Mouse (Mus musculus) inflammation-experienced regulatory T-cells, adult 6 months (primary cell): ENCODE measurements at regions not wholly inside any gene's neighbourhood (a gene's known extent, or its start where the extent isn't known, plus 50 kb on each side); places are given as distances from the start of the nearest gene placed in this dataset.
A peak's percentile ranks its signal among the peaks of the same experiment; 100 is the strongest.

Experiments used
- ATAC-seq: one replicate; pipeline ENCODE4 v1.8.0; 2017

DNA sequence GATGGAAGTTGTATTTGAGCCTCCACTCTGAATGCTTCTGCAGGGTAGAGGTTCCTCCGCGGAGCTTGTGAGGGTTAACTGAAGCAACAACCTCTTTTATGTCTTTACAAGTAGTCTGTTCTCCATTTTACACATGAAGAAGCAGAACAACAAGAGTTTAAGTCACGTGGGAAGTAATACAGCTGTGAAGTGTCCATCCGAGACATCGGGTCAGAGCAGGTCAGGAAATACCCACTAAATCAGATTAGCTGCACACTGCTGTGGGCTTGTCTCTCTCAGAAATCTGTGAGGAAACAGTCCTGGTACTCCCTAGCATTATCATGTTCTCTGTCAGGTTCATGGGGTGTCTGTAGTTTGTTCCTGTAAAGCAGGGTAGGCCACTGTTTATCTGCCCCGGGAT lies 262.1 kb downstream of the Cog6 start:
- ATAC-seq, result no peak

DNA sequence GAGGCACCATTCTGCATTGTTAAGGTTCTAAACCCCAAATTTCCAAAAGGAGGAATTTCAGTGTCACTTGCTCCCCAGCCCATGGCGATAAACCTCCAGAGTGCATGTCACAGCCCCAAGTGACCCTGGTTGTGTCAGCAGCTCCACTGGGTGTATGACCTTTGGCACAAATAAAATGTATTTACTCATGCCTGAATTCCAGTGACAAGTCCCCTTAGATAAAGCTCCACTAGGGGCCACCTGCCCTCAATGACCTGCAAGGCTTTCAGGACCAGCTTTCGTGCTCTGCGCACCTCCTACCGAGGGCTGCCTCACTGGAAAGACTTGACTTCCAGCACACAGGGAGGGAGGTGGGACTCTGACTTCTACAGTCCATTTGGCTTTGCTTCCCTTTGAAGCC lies 262.6 kb downstream of the Cog6 start:
- ATAC-seq, result no peak

- no peak for ATAC-seq
These were observed 270.1 kb downstream of the Cog6 start for GRCm38 (mm10) chr3:52746917-52747316.

DNA sequence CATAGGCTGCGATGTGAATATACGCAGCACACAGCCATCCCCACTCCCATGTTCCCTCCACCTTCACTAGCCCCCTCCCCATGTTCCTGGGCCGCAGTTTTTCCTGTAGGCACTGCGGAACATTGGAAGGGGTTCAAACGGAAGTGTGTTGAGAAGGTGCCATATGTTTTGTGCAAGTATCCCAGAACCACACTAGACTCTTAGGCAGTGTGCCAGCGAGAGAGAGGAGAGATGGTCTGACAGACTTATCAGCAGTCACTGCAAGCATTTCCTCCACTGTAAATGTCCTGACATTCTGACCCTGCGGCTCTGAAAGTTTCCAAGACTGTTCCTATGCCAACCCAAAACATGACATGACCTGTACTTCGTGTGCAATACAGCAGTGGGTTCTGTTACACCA lies 272.7 kb downstream of the Cog6 start:
- ATAC-seq, result no peak

DNA sequence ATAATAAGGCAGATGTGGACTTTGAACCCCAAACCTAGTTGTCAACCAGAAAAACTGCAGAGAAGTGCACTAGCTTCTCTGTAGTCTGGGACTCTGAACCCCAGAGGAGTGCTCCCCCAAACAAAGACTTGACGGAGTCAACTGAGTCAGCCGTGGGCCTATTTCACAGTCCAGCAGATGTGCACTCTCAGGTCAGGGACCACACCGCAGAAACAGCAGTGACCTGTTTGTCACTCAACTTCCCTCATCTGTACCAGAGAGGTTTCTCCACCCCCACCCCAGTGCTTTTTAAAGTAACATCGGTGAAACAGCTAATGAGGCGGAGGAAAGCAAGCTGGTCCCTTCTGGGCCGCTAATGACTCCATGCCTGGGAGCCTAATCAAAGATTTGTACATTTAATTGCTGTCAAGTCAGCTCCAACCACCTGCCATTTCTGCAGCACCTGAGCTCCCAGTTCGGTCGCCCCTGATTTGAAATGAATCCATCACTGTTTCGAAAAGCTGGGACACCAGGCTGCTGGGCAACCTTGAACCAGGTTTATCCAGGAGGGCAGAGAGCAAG lies 276.5 kb downstream of the Cog6 start:
- no peak for ATAC-seq

DNA sequence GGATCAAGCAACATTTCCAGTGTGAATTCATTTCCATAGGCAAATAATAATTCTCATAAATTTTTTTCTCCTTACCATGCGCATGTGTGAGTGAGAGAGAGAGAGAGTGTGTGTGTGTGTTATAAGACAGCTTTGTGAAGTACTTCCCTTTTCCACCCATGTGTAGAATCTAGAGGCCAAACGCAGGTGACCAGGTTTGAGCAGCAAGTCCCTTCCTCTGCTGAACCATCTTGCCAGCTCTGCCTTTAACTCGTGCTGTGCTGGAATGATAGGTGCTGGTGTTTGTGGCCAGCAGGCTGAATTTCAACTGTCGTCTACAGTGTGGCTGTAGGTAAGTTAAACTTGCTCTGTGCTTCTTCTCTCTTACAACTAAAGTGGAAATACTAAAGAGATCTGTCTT lies 277.5 kb downstream of the Cog6 start:
- no peak for ATAC-seq

DNA sequence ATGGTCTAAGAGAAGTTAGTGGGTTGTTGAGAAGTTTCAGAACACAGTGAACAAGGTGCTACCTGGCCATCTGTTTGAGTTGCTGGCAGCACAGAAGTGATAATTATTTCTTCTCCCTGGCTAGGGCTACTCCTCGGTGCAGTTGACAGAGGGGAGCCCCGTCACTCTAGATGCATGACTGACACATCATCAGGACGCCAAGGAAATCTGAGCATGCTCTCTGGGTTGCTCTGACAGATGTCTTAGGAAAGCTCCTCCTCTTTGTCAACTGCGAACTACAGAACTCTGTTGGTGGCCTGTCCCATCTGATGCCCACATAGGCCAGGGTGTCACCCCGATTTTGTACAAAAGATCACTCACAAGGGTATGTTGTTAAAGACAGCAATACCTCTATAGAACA lies 278.7 kb downstream of the Cog6 start:
- ATAC-seq, result no peak

DNA sequence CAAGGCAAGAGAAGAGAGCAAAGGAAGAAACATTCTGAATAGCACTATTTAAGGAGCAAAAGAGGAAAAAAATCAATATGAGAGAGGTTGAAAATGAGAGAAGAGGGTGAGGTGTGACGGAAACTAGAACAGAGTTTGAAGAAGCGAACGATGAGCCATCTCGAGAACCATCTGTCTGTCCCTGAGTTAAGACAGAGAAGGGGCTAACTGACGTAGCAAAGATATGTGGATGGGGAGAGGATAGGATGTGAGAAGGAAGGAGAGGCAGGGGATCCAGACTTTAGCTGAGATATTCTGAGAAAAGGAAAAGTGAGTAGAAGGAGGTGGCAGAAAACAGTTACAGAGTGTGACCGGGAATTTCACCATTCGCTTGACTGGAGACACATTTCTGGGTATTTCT lies 281.1 kb downstream of the Cog6 start:
- ATAC-seq, result no peak

DNA sequence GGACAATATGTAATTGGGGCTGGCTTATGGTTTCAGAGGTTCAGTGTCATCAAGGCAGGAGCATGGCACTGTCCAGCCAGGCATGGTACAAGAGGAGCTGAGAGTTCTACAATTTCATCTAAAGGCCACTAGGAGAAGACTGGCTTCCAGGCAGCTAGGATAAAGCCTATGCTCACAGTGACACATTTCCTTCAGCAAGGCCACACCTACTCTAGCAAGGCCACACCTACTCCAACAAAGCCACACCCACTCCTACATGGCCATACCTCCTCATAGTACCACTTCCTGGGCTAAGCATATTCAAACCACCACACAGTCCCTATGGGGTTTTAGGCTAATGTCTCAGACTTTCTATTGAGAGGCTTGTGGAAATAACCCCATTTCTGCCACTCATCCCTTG lies 285.1 kb downstream of the Cog6 start:
- ATAC-seq, result peak; percentile 25

DNA sequence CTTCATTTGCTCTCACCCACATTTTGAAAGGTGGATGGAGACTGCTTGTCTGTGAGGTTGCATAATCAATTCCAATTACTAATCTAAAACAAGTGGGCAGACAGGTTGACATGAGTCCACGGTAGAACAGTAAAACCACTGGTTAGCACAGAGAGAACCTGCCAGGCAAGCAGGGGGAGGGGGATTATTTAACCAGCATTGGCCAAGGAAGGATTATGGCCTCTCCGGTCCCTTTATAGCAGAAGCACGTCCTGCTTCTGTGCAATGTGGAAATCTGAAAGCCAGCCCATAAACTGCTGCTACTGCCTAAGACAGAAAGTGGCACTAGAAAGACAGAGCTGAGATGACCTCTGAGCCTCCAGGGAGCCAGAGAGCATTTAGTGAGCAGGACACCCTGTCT lies 285.5 kb downstream of the Cog6 start:
- ATAC-seq, result no peak

GRCm38 (mm10) chr3:52729731-52730130 lies 287.3 kb downstream of the Cog6 start:
- no peak for ATAC-seq

- ATAC-seq, result no peak
These were observed 288.2 kb downstream of the Cog6 start for GRCm38 (mm10) chr3:52728860-52729259.

GRCm38 (mm10) chr3:52728426-52728825 lies 288.6 kb downstream of the Cog6 start:
- ATAC-seq, result no peak

GRCm38 (mm10) chr3:52724354-52724753 lies 292.7 kb downstream of the Cog6 start:
- ATAC-seq, result no peak

DNA sequence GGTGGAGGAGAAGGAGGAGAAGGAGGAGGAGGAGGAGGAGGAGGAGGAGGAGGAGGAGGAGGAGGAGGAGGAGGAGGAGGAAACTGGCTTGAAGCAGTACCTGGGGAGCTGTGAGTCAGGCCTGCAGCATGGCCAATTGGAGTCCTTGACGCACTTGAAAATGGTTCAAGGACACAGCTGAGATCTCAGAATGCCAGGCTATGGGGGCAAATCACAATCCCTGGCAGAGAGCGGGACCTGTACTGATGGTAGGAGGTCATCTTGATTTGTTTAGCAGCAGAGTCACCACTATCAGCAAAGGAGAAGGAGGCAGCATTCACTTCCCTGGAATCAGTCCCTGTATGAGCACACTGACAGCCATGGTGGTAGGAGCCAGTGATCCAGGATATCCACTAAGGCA lies 294.1 kb downstream of the Cog6 start:
- ATAC-seq, result no peak

- no peak for ATAC-seq
These were observed 297.9 kb downstream of the Cog6 start for GRCm38 (mm10) chr3:52719181-52719580.

GRCm38 (mm10) chr3:52717324-52717723 lies 299.7 kb downstream of the Cog6 start:
- no peak for ATAC-seq

- ATAC-seq, result no peak
These were observed 304.9 kb downstream of the Cog6 start for GRCm38 (mm10) chr3:52712151-52712550.

DNA sequence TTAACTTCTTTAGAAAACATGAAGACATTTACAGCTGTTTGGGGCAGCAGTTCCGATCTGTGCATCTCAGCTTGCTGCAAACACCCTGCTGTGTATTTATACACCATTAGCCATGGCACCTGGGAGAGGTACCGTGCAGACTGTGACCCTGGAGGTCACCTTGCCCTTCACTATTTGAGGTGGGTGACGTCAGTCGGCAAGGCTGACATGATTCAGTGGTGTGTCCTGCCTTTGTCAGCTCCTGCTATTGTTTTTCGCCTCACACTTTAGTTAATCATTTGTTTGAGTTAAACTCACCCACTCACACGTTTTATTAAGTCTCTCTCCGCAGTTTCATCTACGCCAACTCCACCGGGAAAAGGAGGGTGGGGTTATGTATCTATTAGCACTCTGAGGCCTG lies 305.9 kb downstream of the Cog6 start:
- ATAC-seq, result no peak

DNA sequence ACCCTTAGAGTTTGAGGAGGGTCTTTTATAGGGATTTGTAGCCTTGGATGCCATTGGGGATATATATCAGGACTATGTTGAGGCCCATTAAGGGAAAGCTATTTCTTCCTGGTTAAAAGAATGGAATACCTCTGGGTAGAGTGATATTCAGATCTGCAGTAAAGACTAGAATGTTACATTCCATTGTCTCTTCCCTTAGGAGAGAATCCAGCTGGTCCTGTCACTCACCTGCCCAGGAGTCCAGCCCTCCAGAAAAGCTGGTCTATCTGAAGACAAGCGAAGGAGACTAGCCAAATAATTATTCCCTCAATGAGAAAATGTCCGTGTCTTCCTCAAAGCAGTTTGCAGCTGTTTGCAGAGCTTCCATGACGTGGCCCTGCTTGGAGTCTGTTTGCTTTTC lies 308.3 kb downstream of the Cog6 start:
- ATAC-seq, result no peak

DNA sequence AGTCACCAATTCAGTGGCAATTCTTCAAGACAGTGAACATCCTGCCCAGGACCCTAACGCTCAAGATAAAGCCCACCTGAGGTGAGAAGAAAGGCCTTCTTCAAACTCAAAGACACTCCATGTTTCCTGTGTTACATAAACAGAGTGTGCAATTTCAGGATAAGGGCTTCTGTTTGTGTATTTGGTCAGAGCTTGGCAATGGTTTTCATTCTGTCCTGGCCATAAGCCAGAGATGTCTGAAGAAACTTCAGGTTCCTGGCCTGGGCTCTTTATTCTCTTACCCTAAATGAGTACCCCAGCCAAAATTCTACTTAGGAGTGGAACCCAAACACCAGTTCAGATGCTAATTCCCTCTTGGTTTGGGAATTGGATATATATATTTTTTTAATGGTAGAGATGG lies 308.7 kb downstream of the Cog6 start:
- ATAC-seq, result no peak

GRCm38 (mm10) chr3:52706626-52707025 lies 310.4 kb downstream of the Cog6 start:
- ATAC-seq, result peak; percentile 26

- ATAC-seq, result no peak
These were observed 313.3 kb downstream of the Cog6 start for GRCm38 (mm10) chr3:52703751-52704150.

DNA sequence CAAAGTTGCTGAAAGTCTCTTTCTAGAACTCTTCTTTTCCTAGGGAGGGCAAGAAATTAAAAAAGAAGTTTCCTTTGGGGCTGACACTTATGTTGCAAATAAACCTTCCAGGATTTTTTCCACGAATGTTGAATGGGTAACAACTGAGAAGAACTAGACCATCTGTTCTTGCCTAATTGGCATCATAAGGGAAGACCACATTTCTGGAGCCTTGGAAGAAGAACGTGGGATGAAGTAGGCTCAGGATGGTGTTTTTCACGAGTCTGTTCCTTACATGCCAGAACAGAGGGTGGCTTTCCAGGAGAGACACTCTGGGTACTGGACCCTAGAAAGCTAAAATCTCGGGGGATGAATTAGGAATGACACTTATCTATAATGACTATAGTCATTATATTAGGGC lies 314.1 kb downstream of the Cog6 start:
- no peak for ATAC-seq

DNA sequence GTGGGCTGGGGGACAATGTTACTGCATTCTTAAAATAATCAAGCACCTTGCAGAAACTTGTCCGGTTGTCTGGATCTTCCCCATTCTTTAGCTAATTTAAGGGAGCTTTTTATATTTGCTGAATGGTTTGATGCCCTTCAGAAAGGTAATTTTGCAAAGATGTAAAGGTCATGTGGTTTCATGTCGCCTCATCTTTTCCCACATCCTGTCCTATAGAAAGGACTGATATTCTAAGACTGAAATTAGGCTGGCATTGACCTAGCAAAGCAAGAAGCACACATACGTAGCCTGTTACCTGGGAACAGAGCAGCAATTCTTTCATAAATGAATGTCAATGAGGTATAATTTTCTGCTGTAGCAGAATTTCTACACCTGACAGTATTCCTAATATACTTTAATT lies 315.4 kb downstream of the Cog6 start:
- ATAC-seq, result peak; percentile 77

DNA sequence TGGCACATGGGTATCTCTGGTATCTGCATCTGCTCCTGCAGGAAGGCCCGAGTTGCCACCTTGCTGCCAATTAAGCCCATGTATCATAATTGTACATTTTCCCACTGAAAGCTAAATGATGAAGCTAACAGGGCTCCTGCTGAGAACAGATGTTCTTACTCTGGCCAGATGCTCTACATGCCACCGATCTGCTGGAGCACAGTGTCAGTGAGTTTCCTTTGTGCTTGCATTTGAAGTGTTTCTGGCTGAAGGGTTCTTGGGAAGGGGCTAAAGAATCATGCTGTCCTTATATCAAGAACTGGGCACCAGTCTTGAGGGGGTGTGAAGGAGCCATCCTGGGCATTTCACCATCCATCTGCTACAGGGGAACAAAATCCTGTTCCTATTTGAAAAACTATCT lies 323.2 kb downstream of the Cog6 start:
- ATAC-seq, result no peak
